Mouse (Mus musculus) bone marrow, adult 2 months (tissue): ENCODE results near the gene Fbxl17. TPM values are rescaled to one million over a fixed set of nuclear protein-coding genes. Genes with fewer than 3 reads are reported as not detected.

Experiments
- H3K27ac ChIP-seq: fragments of 200-500 bp; 2 replicates; pipeline ENCODE4 v1.5.1; 2012; ENCODE audit warnings: low read depth, mild to moderate bottlenecking, control low read depth, inconsistent platforms, low read length; ENCODE audit not compliant: control insufficient read depth, poor library complexity, insufficient read depth
- H3K4me1 ChIP-seq: fragments of 200-500 bp; 2 replicates; pipeline ENCODE4 v1.6.1; 2011; ENCODE audit warnings: low read length; ENCODE audit not compliant: control insufficient read depth, insufficient read depth
- H3K4me3 ChIP-seq: fragments of 200-500 bp; replicated peaks from 2 replicates; pipeline ENCODE3; 2011; ENCODE audit warnings: mild to moderate bottlenecking, low read depth, low read length, control low read depth; ENCODE audit not compliant: control insufficient read depth
- CTCF ChIP-seq: fragments of 200-500 bp; IDR thresholded peaks from 2 replicates; pipeline ENCODE4 v1.5.1; 2011; ENCODE audit warnings: low read length, control low read depth; ENCODE audit not compliant: control insufficient read depth, insufficient read depth
- POLR2A ChIP-seq: fragments of 200-500 bp; IDR thresholded peaks from 2 replicates; pipeline ENCODE4 v1.6.1; 2011; ENCODE audit warnings: low read depth, mild to moderate bottlenecking, control low read depth, low read length, borderline replicate concordance; ENCODE audit not compliant: control insufficient read depth
- WGBS: fragments of 180-500 bp; shearing (Covaris S2); methylation state at CpG from one replicate; pipeline ENCODE4 v1.1.7; 2018; 5-methylcytosine and 5-hydroxymethylcytosine counted together
- polyA plus RNA-seq: library from polyadenylated mRNA; stranded (reverse); fragments of >200 nt; gene quantifications from 2 replicates; pipeline ENCODE4 v1.2.4, GENCODE M21; 2011; ENCODE audit warnings: low replicate concordance; ENCODE audit not compliant: missing spikeins, insufficient read depth, insufficient read length

The Fbxl17 gene
- polyA plus RNA-seq, 1 experiment, result 10.7 TPM

- 84% methylated on average over 6 of the region's 6 CpGs for WGBS
- H3K4me3 ChIP-seq, result no peak overlapping the region
- no peaks in the 10 kb centered on the region for H3K4me1 ChIP-seq
- H3K27ac ChIP-seq, result no peak overlapping the region
- no peak for TF ChIP-seq POLR2A
- no peak for TF ChIP-seq CTCF
These were observed 80.3 kb downstream of the Fbxl17 start for GRCm38 (mm10) chr17:63419503-63419902.

GRCm38 (mm10) chr17:63413973-63414580 is 85.7 kb downstream of the Fbxl17 start:
- TF ChIP-seq POLR2A (no peak), CTCF (peak; percentile 27; the same call in 1 of the 2 replicates)
- Histone ChIP-seq H3K27ac (no peak overlapping the region), H3K4me1 (no peaks in the 10 kb centered on the region), H3K4me3 (no peak overlapping the region)
- 94% methylated on average over 1 of the region's 1 CpGs for WGBS

GRCm38 (mm10) chr17:63411564-63411963 is 88.3 kb downstream of the Fbxl17 start:
- WGBS, result 70% methylated on average over 3 of the region's 3 CpGs
- Histone ChIP-seq H3K27ac (no peak overlapping the region), H3K4me3 (no peak overlapping the region), H3K4me1 (no peaks in the 10 kb centered on the region)
- no peak for TF ChIP-seq POLR2A

- Histone ChIP-seq H3K4me3 (no peak overlapping the region), H3K4me1 (no peaks in the 10 kb centered on the region), H3K27ac (no peak overlapping the region)
- TF ChIP-seq CTCF (no peak), POLR2A (no peak)
- 94% methylated on average over 2 of the region's 2 CpGs for WGBS
These were observed 89.7 kb downstream of the Fbxl17 start for GRCm38 (mm10) chr17:63410101-63410500.

- WGBS, result 82% methylated on average over 4 of the region's 4 CpGs
- Histone ChIP-seq H3K4me3 (no peak overlapping the region), H3K4me1 (no peaks in the 10 kb centered on the region; the same call in 1 of the 2 replicates), H3K27ac (no peak overlapping the region)
- TF ChIP-seq POLR2A, result no peak
- TF ChIP-seq CTCF, result no peak
These were observed 93.9 kb downstream of the Fbxl17 start for GRCm38 (mm10) chr17:63405955-63406354.

GRCm38 (mm10) chr17:63405471-63405870 is 94.3 kb downstream of the Fbxl17 start:
- no peak for TF ChIP-seq POLR2A
- TF ChIP-seq CTCF, result no peak
- Histone ChIP-seq H3K4me1 (no peaks in the 10 kb centered on the region; the same call in 1 of the 2 replicates), H3K4me3 (no peak overlapping the region), H3K27ac (no peak overlapping the region)
- WGBS, result 75% methylated on average over 4 of the region's 4 CpGs

- no peaks in the 10 kb centered on the region; the same call in 1 of the 2 replicates for H3K4me1 ChIP-seq
- H3K4me3 ChIP-seq, result no peak overlapping the region
- WGBS, result 81% methylated on average over 2 of the region's 2 CpGs
- no peak for TF ChIP-seq CTCF
- TF ChIP-seq POLR2A, result no peak
- H3K27ac ChIP-seq, result no peak overlapping the region
These were observed 94.8 kb downstream of the Fbxl17 start for GRCm38 (mm10) chr17:63404968-63405367.

- no peak overlapping the region for H3K4me3 ChIP-seq
- H3K4me1 ChIP-seq, result no peaks in the 10 kb centered on the region; the same call in 1 of the 2 replicates
- TF ChIP-seq CTCF, result no peak
- H3K27ac ChIP-seq, result no peak overlapping the region
These were observed 95.9 kb downstream of the Fbxl17 start for GRCm38 (mm10) chr17:63403801-63404415.
